Mouse (Mus musculus) heart, embryonic 16.5 days (tissue): ENCODE measurements around the gene Sh3bp2. TPM values are rescaled to one million over a fixed set of nuclear protein-coding genes. Genes with fewer than 3 reads are reported as not detected.

Experiments used
- ATAC-seq: fragments of 200-750 bp; cut with Nextera tagmentation; replicated peaks from 2 replicates; pipeline ENCODE4 v1.8.0; 2017; ENCODE audit warnings: moderate number of reproducible peaks; ENCODE audit not compliant: insufficient read depth, low FRiP score; ENCODE audit errors: extremely low read depth
- H3K27ac ChIP-seq: fragments of 300-500 bp; sonication (generic); 2 replicates; pipeline ENCODE4 v1.5.1; 2014; ENCODE audit warnings: mild to moderate bottlenecking, low read length, control low read depth, moderate library complexity
- H3K27me3 ChIP-seq: fragments of 300-500 bp; sonication (generic); 2 replicates; pipeline ENCODE4 v1.6.1; 2014; ENCODE audit warnings: low read length, mixed read lengths; ENCODE audit not compliant: control insufficient read depth, insufficient read depth
- H3K36me3 ChIP-seq: fragments of 300-500 bp; sonication (generic); 2 replicates; pipeline ENCODE4 v1.6.1; 2014; ENCODE audit not compliant: control insufficient read depth, insufficient read depth
- H3K4me1 ChIP-seq: fragments of 300-500 bp; sonication (generic); 2 replicates; pipeline ENCODE4 v1.6.1; 2014; ENCODE audit warnings: low read length, mixed read lengths; ENCODE audit not compliant: control insufficient read depth, insufficient read depth
- H3K4me2 ChIP-seq: fragments of 300-500 bp; sonication (generic); 2 replicates; pipeline ENCODE4 v1.6.1; 2014; ENCODE audit warnings: low read depth, mild to moderate bottlenecking, control low read depth, low read length
- H3K4me3 ChIP-seq: fragments of 300-500 bp; sonication (generic); 2 replicates; pipeline ENCODE4 v1.5.1; 2014; ENCODE audit warnings: mild to moderate bottlenecking, control low read depth, low read length
- H3K9ac ChIP-seq: fragments of 300-500 bp; sonication (generic); 2 replicates; pipeline ENCODE4 v1.6.1; 2014; ENCODE audit warnings: low read length, control low read depth
- H3K9me3 ChIP-seq: fragments of 300-500 bp; sonication (generic); replicated peaks from 2 replicates; pipeline ENCODE4 v1.6.1; 2016; ENCODE audit warnings: low read length; ENCODE audit not compliant: control insufficient read depth
- WGBS: fragments of 180-500 bp; shearing (Covaris S2); extraction: QIAGEN DNeasy Blood & Tissue Kit; methylation state at CpG from one replicate; pipeline ENCODE4 v1.1.7; 2014; 5-methylcytosine and 5-hydroxymethylcytosine counted together
- polyA plus RNA-seq: library from polyadenylated mRNA; unstranded; fragments of >200 nt; fragmentation: Nextera tagmentation; extraction: Ambion mirVana; gene quantifications from 2 replicates; pipeline ENCODE4 v1.2.1, GENCODE M21; 2015

Gene Sh3bp2
- 3.9 and 4.6 TPM in 2 replicates for polyA plus RNA-seq

- peak within 1 kb of the TSS; percentile 80 for H3K4me2 ChIP-seq
- 3% methylated on average over 38 of the region's 38 CpGs for WGBS
- H3K4me1 ChIP-seq: peaks cover 11% of the 10 kb centered on the region
- H3K9ac ChIP-seq: peak within 1 kb of the TSS; percentile 79
- H3K27me3 ChIP-seq: no peaks in the 10 kb centered on the region
- no peaks in the 10 kb centered on the region for H3K9me3 ChIP-seq
- ATAC-seq: peak; percentile 91
- peak within 1 kb of the TSS; percentile 68 for H3K4me3 ChIP-seq
- peak within 1 kb of the TSS; percentile 63; the same call in 1 of the 2 replicates for H3K27ac ChIP-seq
- no peaks in the 10 kb centered on the region for H3K36me3 ChIP-seq
Measured at GRCm38 (mm10) chr5:34525663-34526476, at the start of gene Sh3bp2. Gene Sh3bp2, plus strand, starts transcription at chr5:34525838.

GRCm38 (mm10) chr5:34480926-34481325 lies 44.7 kb upstream of the Sh3bp2 start:
- ATAC-seq: no peak
- Histone ChIP-seq H3K4me2 (no peak overlapping the region), H3K4me1 (no peaks in the 10 kb centered on the region), H3K27ac (no peak overlapping the region), H3K27me3 (no peaks in the 10 kb centered on the region), H3K36me3 (peaks cover 36% of the 10 kb centered on the region), H3K9ac (no peak overlapping the region), H3K9me3 (no peaks in the 10 kb centered on the region; the same call in 1 of the 2 replicates), H3K4me3 (no peak overlapping the region)
- WGBS: 87% methylated on average over 3 of the region's 3 CpGs

- H3K4me1 ChIP-seq: no peaks in the 10 kb centered on the region; the same call in 1 of the 2 replicates
- no peak overlapping the region for H3K4me3 ChIP-seq
- H3K27me3 ChIP-seq: no peaks in the 10 kb centered on the region
- no peak for ATAC-seq
- H3K4me2 ChIP-seq: no peak overlapping the region
- H3K9ac ChIP-seq: no peak overlapping the region
- H3K27ac ChIP-seq: no peak overlapping the region
- H3K9me3 ChIP-seq: no peaks in the 10 kb centered on the region; the same call in 1 of the 2 replicates
- 88% methylated on average over 15 of the region's 15 CpGs for WGBS
- H3K36me3 ChIP-seq: peaks cover 15% of the 10 kb centered on the region
Measured at GRCm38 (mm10) chr5:34485731-34486130, 39.9 kb upstream of the Sh3bp2 start.

GRCm38 (mm10) chr5:34487320-34488090 lies 38.1 kb upstream of the Sh3bp2 start:
- Histone ChIP-seq H3K9me3 (no peaks in the 10 kb centered on the region), H3K4me3 (no peak overlapping the region), H3K9ac (no peak overlapping the region), H3K4me2 (no peak overlapping the region), H3K27me3 (no peaks in the 10 kb centered on the region), H3K36me3 (peaks cover 13% of the 10 kb centered on the region; the same call in 1 of the 2 replicates), H3K27ac (no peak overlapping the region), H3K4me1 (no peaks in the 10 kb centered on the region; the same call in 1 of the 2 replicates)
- 57% methylated on average over 6 of the region's 6 CpGs for WGBS
- 0 out of 2 replicates have a peak, but pooled peaks have one; percentile 18 for ATAC-seq

- Histone ChIP-seq H3K36me3 (peaks cover 13% of the 10 kb centered on the region; the same call in 1 of the 2 replicates), H3K27me3 (no peaks in the 10 kb centered on the region), H3K9me3 (no peaks in the 10 kb centered on the region), H3K9ac (no peak overlapping the region), H3K27ac (no peak overlapping the region), H3K4me2 (no peak overlapping the region), H3K4me1 (no peaks in the 10 kb centered on the region; the same call in 1 of the 2 replicates), H3K4me3 (no peak overlapping the region)
- 74% methylated on average over 6 of the region's 6 CpGs for WGBS
- no peak for ATAC-seq
Measured at GRCm38 (mm10) chr5:34488741-34489417, 36.8 kb upstream of the Sh3bp2 start.

GRCm38 (mm10) chr5:34489418-34489787 lies 36.2 kb upstream of the Sh3bp2 start:
- no peak overlapping the region for H3K4me2 ChIP-seq
- H3K27me3 ChIP-seq: no peaks in the 10 kb centered on the region
- H3K27ac ChIP-seq: no peak overlapping the region
- no peaks in the 10 kb centered on the region for H3K9me3 ChIP-seq
- no peak for ATAC-seq
- H3K4me1 ChIP-seq: no peaks in the 10 kb centered on the region; the same call in 1 of the 2 replicates
- H3K36me3 ChIP-seq: peaks cover 13% of the 10 kb centered on the region; the same call in 1 of the 2 replicates
- H3K9ac ChIP-seq: no peak overlapping the region
- WGBS: 82% methylated on average over 3 of the region's 3 CpGs
- no peak overlapping the region for H3K4me3 ChIP-seq

GRCm38 (mm10) chr5:34496745-34497144 lies 28.9 kb upstream of the Sh3bp2 start:
- Histone ChIP-seq H3K4me3 (no peak overlapping the region), H3K9me3 (no peaks in the 10 kb centered on the region), H3K9ac (no peak overlapping the region), H3K4me1 (no peaks in the 10 kb centered on the region), H3K36me3 (peaks cover 8% of the 10 kb centered on the region), H3K27me3 (no peaks in the 10 kb centered on the region), H3K4me2 (no peak overlapping the region), H3K27ac (no peak overlapping the region)
- ATAC-seq: no peak
- WGBS: 73% methylated on average over 6 of the region's 6 CpGs

GRCm38 (mm10) chr5:34500886-34501285 lies 24.8 kb upstream of the Sh3bp2 start:
- WGBS: 53% methylated on average over 5 of the region's 5 CpGs
- no peak overlapping the region for H3K9ac ChIP-seq
- peaks cover 11% of the 10 kb centered on the region for H3K36me3 ChIP-seq
- H3K4me3 ChIP-seq: no peak overlapping the region
- ATAC-seq: no peak
- H3K4me2 ChIP-seq: no peak overlapping the region
- H3K27ac ChIP-seq: no peak overlapping the region
- H3K4me1 ChIP-seq: no peaks in the 10 kb centered on the region
- no peaks in the 10 kb centered on the region for H3K27me3 ChIP-seq
- H3K9me3 ChIP-seq: no peaks in the 10 kb centered on the region
